Mouse (Mus musculus) kidney, adult 9 months (tissue): ENCODE data around the gene B4galt1.
"Not testable (repeated sequence)": the region's sequence is repeated elsewhere in the genome, so short reads cannot be mapped to it uniquely, and the experiment has no call there.

Source experiments
- DNase-seq: peaks from one replicate; pipeline ENCODE4 v3.0.0; 2022

The B4galt1 gene

GRCm38 (mm10) chr4:40815120-40815519, 38.7 kb downstream of the B4galt1 start:
- DNase-seq = no peak

GRCm38 (mm10) chr4:40814359-40814758, 39.4 kb downstream of the B4galt1 start:
- DNase-seq = peak; percentile 80

GRCm38 (mm10) chr4:40812891-40813290, 40.9 kb downstream of the B4galt1 start:
- DNase-seq = no peak

- peak; percentile 65 for DNase-seq
Observed at GRCm38 (mm10) chr4:40810481-40810880, 43.3 kb downstream of the B4galt1 start.

GRCm38 (mm10) chr4:40807382-40807781, 46.4 kb downstream of the B4galt1 start:
- no peak for DNase-seq

- no peak for DNase-seq
Observed at GRCm38 (mm10) chr4:40805401-40805800, 48.4 kb downstream of the B4galt1 start.

- no peak for DNase-seq
Observed at GRCm38 (mm10) chr4:40802787-40803186, 51.0 kb downstream of the B4galt1 start.

- no peak for DNase-seq
Observed at GRCm38 (mm10) chr4:40801908-40802307, 51.9 kb downstream of the B4galt1 start.

GRCm38 (mm10) chr4:40800873-40801272, 52.9 kb downstream of the B4galt1 start:
- DNase-seq = no peak

GRCm38 (mm10) chr4:40798833-40799555, 54.8 kb downstream of the B4galt1 start:
- not testable (repeated sequence) for DNase-seq

GRCm38 (mm10) chr4:40795761-40796160, 58.0 kb downstream of the B4galt1 start:
- DNase-seq = no peak

- no peak for DNase-seq
Observed at GRCm38 (mm10) chr4:40794320-40794719, 59.5 kb downstream of the B4galt1 start.

- no peak for DNase-seq
Observed at GRCm38 (mm10) chr4:40791176-40791575, 62.6 kb downstream of the B4galt1 start.

- no peak for DNase-seq
Observed at GRCm38 (mm10) chr4:40786578-40786977, 67.2 kb downstream of the B4galt1 start.

- no peak for DNase-seq
Observed at GRCm38 (mm10) chr4:40785620-40786166, 68.1 kb downstream of the B4galt1 start.

GRCm38 (mm10) chr4:40784556-40785169, 69.1 kb downstream of the B4galt1 start:
- peak; percentile 54 for DNase-seq

- DNase-seq = no peak
Observed at GRCm38 (mm10) chr4:40783049-40783448, 70.8 kb downstream of the B4galt1 start.

- DNase-seq = peak; percentile 12
Observed at GRCm38 (mm10) chr4:40781797-40782495, 71.9 kb downstream of the B4galt1 start.

- DNase-seq = peak; percentile 60
Observed at GRCm38 (mm10) chr4:40781143-40781542, 72.7 kb downstream of the B4galt1 start.

- DNase-seq = peak; percentile 36
Observed at GRCm38 (mm10) chr4:40778656-40779055, 75.1 kb downstream of the B4galt1 start.

GRCm38 (mm10) chr4:40777116-40777515, 76.7 kb downstream of the B4galt1 start:
- DNase-seq = no peak

GRCm38 (mm10) chr4:40776416-40776815, 77.4 kb downstream of the B4galt1 start:
- DNase-seq = no peak
